Mouse (Mus musculus): Measurements from ENCODE around the gene Ippk. TPM values are rescaled to one million over a fixed set of nuclear protein-coding genes. Genes with fewer than 3 reads are reported as not detected.

Gene Ippk
- total RNA-seq (2021): 10 to 100 TPM; 12.8 to 14.2 TPM
- long read RNA-seq, experiment 1, full-length matches to known transcripts: 21 of 27 reads
- long read RNA-seq, experiment 1, partial matches to known transcripts: 2 of 27 reads
- long read RNA-seq, experiment 1, other reads (novel, unspliced or antisense): 4 of 27 reads
- long read RNA-seq, experiment 2, full-length matches to known transcripts: 19 of 25 reads
- long read RNA-seq, experiment 2, partial matches to known transcripts: 2 of 25 reads
- long read RNA-seq, experiment 2, other reads (novel, unspliced or antisense): 4 of 25 reads

- intact Hi-C loops (cut with DNase I): no loop called here
- peak; percentile 98 to 99 for DNase-seq (ENCODE audit: low spot score in 2 of 2)
Observed at GRCm38 (mm10) chr13:49420754-49421605, at the start of gene Ippk. Gene Ippk (plus strand): TSS chr13:49421249.

- peak; percentile 68 to 76 for DNase-seq (ENCODE audit: low spot score in 2 of 2)
- intact Hi-C loops (cut with DNase I): no loop called here
Observed at GRCm38 (mm10) chr13:49371428-49371899, 49.6 kb upstream of the Ippk start.

GRCm38 (mm10) chr13:49372370-49373060, 48.5 kb upstream of the Ippk start:
- intact Hi-C loops (cut with DNase I): no loop called here
- peak; percentile 52 to 57 for DNase-seq (ENCODE audit: low spot score in 2 of 2)

GRCm38 (mm10) chr13:49374304-49374703, 46.7 kb upstream of the Ippk start:
- intact Hi-C loops (cut with DNase I): no loop called here
- no peak for DNase-seq (ENCODE audit: low spot score in 2 of 2)

- intact Hi-C loops (cut with DNase I): no loop called here
- no peak for DNase-seq (ENCODE audit: low spot score in 2 of 2)
Observed at GRCm38 (mm10) chr13:49374730-49375129, 46.3 kb upstream of the Ippk start.

- intact Hi-C loops (cut with DNase I): no loop called here
- no peak for DNase-seq (ENCODE audit: low spot score in 2 of 2)
Observed at GRCm38 (mm10) chr13:49377608-49378007, 43.4 kb upstream of the Ippk start.

GRCm38 (mm10) chr13:49379301-49379700, 41.7 kb upstream of the Ippk start:
- intact Hi-C loops (cut with DNase I): no loop called here
- DNase-seq (ENCODE audit: low spot score in 2 of 2): no peak

- intact Hi-C loops (cut with DNase I): loop anchor here (2.0 kb wide), 2 partner anchors 40 to 54 kb away; partner anchors contain the start of gene Bicd2
- DNase-seq (ENCODE audit: low spot score in 2 of 2): peak; percentile 81 to 86
Observed at GRCm38 (mm10) chr13:49381230-49381629, 39.8 kb upstream of the Ippk start.

- DNase-seq (ENCODE audit: low spot score in 2 of 2): no peak
- intact Hi-C loops (cut with DNase I): no loop called here
Observed at GRCm38 (mm10) chr13:49382997-49383396, 38.1 kb upstream of the Ippk start.

- intact Hi-C loops (cut with DNase I): no loop called here
- no peak for DNase-seq (ENCODE audit: low spot score in 2 of 2)
Observed at GRCm38 (mm10) chr13:49384751-49385463, 36.1 kb upstream of the Ippk start.

GRCm38 (mm10) chr13:49391374-49391773, 29.7 kb upstream of the Ippk start:
- intact Hi-C loops (cut with DNase I): no loop called here
- DNase-seq (ENCODE audit: low spot score in 2 of 2): peak in 1 of 2 experiments; percentile 60

- DNase-seq (ENCODE audit: low spot score in 2 of 2): no peak
- intact Hi-C loops (cut with DNase I): no loop called here
Observed at GRCm38 (mm10) chr13:49393579-49393978, 27.5 kb upstream of the Ippk start.

GRCm38 (mm10) chr13:49394886-49395447, 26.1 kb upstream of the Ippk start:
- intact Hi-C loops (cut with DNase I): no loop called here
- no peak for DNase-seq (ENCODE audit: low spot score in 2 of 2)

GRCm38 (mm10) chr13:49396798-49397197, 24.3 kb upstream of the Ippk start:
- intact Hi-C loops (cut with DNase I): no loop called here
- DNase-seq (ENCODE audit: low spot score in 2 of 2): no peak

GRCm38 (mm10) chr13:49398191-49398590, 22.9 kb upstream of the Ippk start:
- no peak for DNase-seq (ENCODE audit: low spot score in 2 of 2)
- intact Hi-C loops (cut with DNase I): no loop called here

- intact Hi-C loops (cut with DNase I): no loop called here
- peak in 1 of 2 experiments; percentile 56 for DNase-seq (ENCODE audit: low spot score in 2 of 2)
Observed at GRCm38 (mm10) chr13:49400139-49400538, 20.9 kb upstream of the Ippk start.

GRCm38 (mm10) chr13:49402628-49403027, 18.4 kb upstream of the Ippk start:
- no peak for DNase-seq (ENCODE audit: low spot score in 2 of 2)
- intact Hi-C loops (cut with DNase I): no loop called here

GRCm38 (mm10) chr13:49407795-49408194, 13.3 kb upstream of the Ippk start:
- intact Hi-C loops (cut with DNase I): no loop called here
- DNase-seq (ENCODE audit: low spot score in 2 of 2): no peak

- no peak for DNase-seq (ENCODE audit: low spot score in 2 of 2)
- intact Hi-C loops (cut with DNase I): no loop called here
Observed at GRCm38 (mm10) chr13:49421606-49421917, 513 bp downstream of the Ippk start.
